Mouse (Mus musculus): ENCODE data around the gene Flna.

DNA sequence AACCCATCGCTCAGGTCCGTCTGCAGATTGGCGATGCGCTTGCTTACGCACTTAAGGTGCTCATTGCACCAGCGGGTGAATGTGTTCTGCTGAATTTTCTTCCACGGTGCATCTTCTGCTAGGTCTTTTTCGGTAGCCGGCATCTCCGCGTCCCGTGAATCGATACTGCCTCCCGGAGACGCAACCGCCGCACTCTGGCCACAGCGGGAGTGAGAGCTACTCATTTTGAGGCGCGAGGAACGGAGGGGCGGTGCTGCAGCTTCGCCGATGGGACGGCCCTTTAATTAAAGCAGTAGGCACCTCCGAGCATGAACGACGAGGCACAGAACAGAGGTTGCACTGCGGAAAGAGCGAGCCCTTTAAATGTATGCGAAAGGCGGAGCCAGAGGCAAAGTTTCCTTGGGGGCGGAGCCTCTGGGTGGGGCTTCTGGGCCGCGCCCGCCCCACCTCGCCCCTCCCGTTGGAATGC, 3.4 kb downstream of the Flna start:
- TF ChIP-seq POLR2A (IDR thresholded peaks at IDR 0.05; ENCODE audit: insufficient read length, low read depth), result peak; percentile 95
- TF ChIP-seq POLR2AphosphoS2 (IDR thresholded peaks at IDR 0.05; ENCODE audit: insufficient read length, low read depth), result peak; percentile 97
- TF ChIP-seq CEBPB (IDR thresholded peaks at IDR 0.05; ENCODE audit: insufficient read depth, poor library complexity, severe bottlenecking), result no peak
- TF ChIP-seq USF1 (IDR thresholded peaks at IDR 0.05; ENCODE audit: low read depth), result no peak
